Mouse (Mus musculus) left cerebral cortex, postnatal 25 days (tissue): Measurements from ENCODE around the gene Zfp189. TPM values are rescaled to one million over a fixed set of nuclear protein-coding genes. Genes with fewer than 3 reads are reported as not detected.
"Not testable (repeated sequence)": the region's sequence is repeated elsewhere in the genome, so short reads cannot be mapped to it uniquely, and the experiment has no call there.

ENCODE experiments used
- DNase-seq, 2 experiments: peaks; one replicate each; pipeline ENCODE4 v3.0.0; 2022; ENCODE audit warnings: low spot score in 2 of 2, mixed read lengths in 1 of 2
- intact Hi-C: fragments of 180-260 bp; cut with DNase I; formaldehyde crosslinking; loops from one replicate; pipeline ENCODE4 v1.15.1; 2025
- total RNA-seq, 2 experiments: library from RNA; stranded (reverse); gene quantifications; 2 replicates each; pipeline ENCODE4 v1.2.3; 2021

Gene Zfp189
- 10 to 100 TPM; 10.3 to 10.5 TPM for total RNA-seq

GRCm38 (mm10) chr4:49520572-49521340 lies at the start of gene Zfp189, which contains the start of gene Mrpl50:
TSS of gene Zfp189 (plus strand) at chr4:49521176.
TSS of gene Mrpl50 (minus strand) at chr4:49521093.
- DNase-seq: peak; percentile 97 to 99
- intact Hi-C loops: loop anchor here (5.0 kb wide), 2 partner anchors 112 to 463 kb away; partner anchors contain the start of genes Plppr1 and Rnf20

- DNase-seq: no peak
- intact Hi-C loops: no loop called here
These were observed 47.4 kb upstream of the Zfp189 start, which contains the start of gene Acnat1 for GRCm38 (mm10) chr4:49473435-49474100. TSS of gene Acnat1 (minus strand) at chr4:49473912.

GRCm38 (mm10) chr4:49474583-49474982 lies 46.4 kb upstream of the Zfp189 start:
- intact Hi-C loops: no loop called here
- no peak for DNase-seq

GRCm38 (mm10) chr4:49478118-49478877 lies 42.7 kb upstream of the Zfp189 start:
- intact Hi-C loops: no loop called here
- DNase-seq: no peak

- DNase-seq, intact Hi-C loops: not testable (repeated sequence)
These were observed 41.9 kb upstream of the Zfp189 start for GRCm38 (mm10) chr4:49479035-49479434.

GRCm38 (mm10) chr4:49480104-49480760 lies 40.7 kb upstream of the Zfp189 start:
- no peak for DNase-seq
- intact Hi-C loops: no loop called here

GRCm38 (mm10) chr4:49480896-49481295 lies 40.1 kb upstream of the Zfp189 start:
- DNase-seq: no peak
- intact Hi-C loops: no loop called here

- no peak for DNase-seq
- intact Hi-C loops: no loop called here
These were observed 35.5 kb upstream of the Zfp189 start for GRCm38 (mm10) chr4:49485442-49485841.

- DNase-seq, intact Hi-C loops: not testable (repeated sequence)
These were observed 34.9 kb upstream of the Zfp189 start for GRCm38 (mm10) chr4:49485934-49486650.

GRCm38 (mm10) chr4:49503563-49503962 lies 17.4 kb upstream of the Zfp189 start:
- no peak for DNase-seq
- intact Hi-C loops: no loop called here

- intact Hi-C loops: no loop called here
These were observed 14.6 kb upstream of the Zfp189 start, which contains the start of gene Baat for GRCm38 (mm10) chr4:49506386-49506785. TSS of gene Baat (minus strand) at chr4:49506557.

GRCm38 (mm10) chr4:49509183-49509582 lies 11.8 kb upstream of the Zfp189 start:
- intact Hi-C loops: no loop called here
- DNase-seq: no peak

More at GRCm38 (mm10) chr4:49506386-49506785, 14.6 kb upstream of the Zfp189 start, which contains the start of gene Baat:
- no peak for DNase-seq

GRCm38 (mm10) chr4:49510236-49510835 lies 10.6 kb upstream of the Zfp189 start:
- intact Hi-C loops, DNase-seq: not testable (repeated sequence)

- no peak for DNase-seq
- intact Hi-C loops: no loop called here
These were observed 8.3 kb upstream of the Zfp189 start for GRCm38 (mm10) chr4:49512636-49513035.

- intact Hi-C loops: no loop called here
- DNase-seq: no peak
These were observed 6.5 kb upstream of the Zfp189 start for GRCm38 (mm10) chr4:49514441-49514840.

- DNase-seq: no peak
- intact Hi-C loops: no loop called here
These were observed 1.5 kb upstream of the Zfp189 start for GRCm38 (mm10) chr4:49519476-49519875.

- intact Hi-C loops: loop anchor here (5.0 kb wide), 2 partner anchors 111 to 464 kb away; partner anchors contain the start of genes Plppr1 and Rnf20
- no peak for DNase-seq
These were observed 370 bp downstream of the Zfp189 start for GRCm38 (mm10) chr4:49521346-49521745.

GRCm38 (mm10) chr4:49522576-49522975 lies 1.6 kb downstream of the Zfp189 start:
- peak; percentile 83 to 96 for DNase-seq
- intact Hi-C loops: loop anchor here (1.0 to 5.0 kb wide), 4 partner anchors 34 to 465 kb away; partner anchors contain the start of genes Plppr1, Rnf20 and Tmem246
